Mouse (Mus musculus): ENCODE results near the gene Gm21209.
"Not testable (repeated sequence)": the region's sequence is repeated elsewhere in the genome, so short reads cannot be mapped to it uniquely, and the experiment has no call there.

Gm21209 gene

DNA sequence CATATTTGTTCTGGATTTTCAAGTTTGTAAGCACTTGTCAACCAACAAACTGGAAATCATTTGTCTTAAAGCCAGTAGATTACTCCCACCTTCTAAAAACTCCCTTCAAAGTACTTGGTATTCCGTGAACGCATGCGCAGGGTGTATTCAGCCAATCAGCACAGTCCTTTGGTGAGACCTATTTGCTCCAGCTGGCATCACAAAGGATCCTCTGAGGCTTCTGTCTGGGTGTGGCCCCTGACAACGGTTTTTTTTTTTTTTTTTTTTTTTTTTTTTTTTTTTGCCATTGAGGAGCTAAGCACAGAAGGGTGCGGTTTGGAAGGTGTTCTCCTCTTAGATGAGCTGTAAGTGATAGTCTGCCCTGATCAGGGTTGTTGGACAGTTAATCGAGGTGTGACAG is at the start of gene Gm21209:
Gene Gm21209, plus strand, starts transcription at position 301 of the 400 bp plus-strand sequence.
- not testable (repeated sequence) for DNase-seq (ENCODE audit: low spot score)

Data from spleen, adult 12 weeks (tissue).